Mouse (Mus musculus) left cerebral cortex, postnatal 25 days (tissue): ENCODE results near the gene 2010315B03Rik. TPM values are rescaled to one million over a fixed set of nuclear protein-coding genes. Genes with fewer than 3 reads are reported as not detected.

Source experiments
- total RNA-seq, 2 experiments: library from RNA; stranded (reverse); gene quantifications; 2 replicates each; pipeline ENCODE4 v1.2.3; 2021

The 2010315B03Rik gene
- total RNA-seq, 2 experiments from 2014 or later: 15.7 to 23.2 TPM

Other genes with a start within 250 kb of the 2010315B03Rik start
- under 1 TPM; 0.14 to 0.21 TPM for gene Ccr2, start 210.7 kb downstream of the 2010315B03Rik start, total RNA-seq
- gene Ccr5, start 191.2 kb downstream of the 2010315B03Rik start, total RNA-seq: 1 to 10 TPM; 7.5 to 9.1 TPM
- gene Ppp2r3d, start 164.2 kb upstream of the 2010315B03Rik start, total RNA-seq: 10 to 100 TPM; 83.5 to 95.9 TPM
- not detected for gene Gm21836, start 181.1 kb upstream of the 2010315B03Rik start, total RNA-seq